ENCODE assay signal across 14 mouse cellular contexts in genomic region chr14:27846875-27847274, GRCm38 (mm10).
DNase-seq lines count a peak whose midpoint lies in the region; ATAC-seq and TF ChIP-seq lines count a peak whose summit lies in the region.
"Had no signal": no experiment of that assay in that cellular context is flagged by ENCODE, and none has a peak within 500 bp of the region (broad histone marks: within the 10 kb centered on the region; RNA-seq: fewer than 3 reads in every experiment).

No protein-coding gene starts in this region.

- no peaks in the 10 kb centered on the region for H3K27me3 ChIP-seq in forebrain, embryonic 14.5 days (replicated peaks; ENCODE audit: control insufficient read depth, insufficient read depth, low read length)
- H3K27me3 ChIP-seq in forebrain, embryonic 13.5 days, result no peaks in the 10 kb centered on the region
- no peaks in the 10 kb centered on the region for H3K27me3 ChIP-seq in lung, embryonic 14.5 days (ENCODE audit: insufficient read depth, low read length)
- H3K27me3 ChIP-seq: embryonic facial prominence, embryonic 15.5 days; heart, embryonic 13.5 days had no signal

- no peak overlapping the region for H3K4me3 ChIP-seq in forebrain, embryonic 14.5 days (ENCODE audit: low read depth, low read length)
- no peak overlapping the region for H3K4me3 ChIP-seq in forebrain, embryonic 13.5 days
- no peak overlapping the region for H3K4me3 ChIP-seq in lung, embryonic 14.5 days (ENCODE audit: low read depth, low read length)
- H3K4me3 ChIP-seq: embryonic facial prominence, embryonic 15.5 days; heart, embryonic 13.5 days had no signal

- 0 out of 2 replicates have a peak, but pooled peaks have one; percentile 46 for ATAC-seq in forebrain, embryonic 14.5 days
- ATAC-seq in forebrain, embryonic 13.5 days, result no peak
- peak; percentile 69; the same call in 1 of the 2 replicates for ATAC-seq in lung, embryonic 14.5 days (ENCODE audit: insufficient read depth)
- ATAC-seq: intestine, postnatal 0 days; midbrain, embryonic 16.5 days had no signal

- no peaks in the 10 kb centered on the region for H3K9me3 ChIP-seq in forebrain, embryonic 14.5 days (replicated peaks; ENCODE audit: control insufficient read depth, low read length)
- no peaks in the 10 kb centered on the region for H3K9me3 ChIP-seq in forebrain, embryonic 13.5 days (replicated peaks)
- H3K9me3 ChIP-seq in lung, embryonic 14.5 days (ENCODE audit: low read depth, low read length), result no peaks in the 10 kb centered on the region
- H3K9me3 ChIP-seq: embryonic facial prominence, embryonic 15.5 days; heart, embryonic 13.5 days had no signal

- DNase-seq in forebrain, embryonic 14.5 days (ENCODE audit: low spot score), result peak; percentile 25
- peak; percentile 28 for DNase-seq in lung, embryonic 14.5 days
- DNase-seq in lung, postnatal 4 days, result no peak
- peak; percentile 51 to 70 for DNase-seq in left cerebral cortex, adult 18-20 months (ENCODE audit: low spot score in 2 of 2)
- peak; percentile 65 to 75 for DNase-seq in right cerebral cortex, postnatal 36 days (ENCODE audit: low spot score in 2 of 2)
- DNase-seq in heart, adult 11 months, result no peak
- DNase-seq in heart, postnatal 4 days, result no peak
- DNase-seq: adrenal gland, postnatal 14 days; gastrocnemius, postnatal 14 days had no signal

- H3K9ac ChIP-seq in forebrain, embryonic 14.5 days (ENCODE audit: low read length), result no peak overlapping the region
- H3K9ac ChIP-seq in forebrain, embryonic 13.5 days, result no peak overlapping the region
- no peak overlapping the region for H3K9ac ChIP-seq in lung, embryonic 14.5 days
- H3K9ac ChIP-seq: embryonic facial prominence, embryonic 15.5 days; heart, embryonic 13.5 days had no signal

- no peak for TF ChIP-seq CTCF in lung, embryonic 14.5 days (IDR thresholded peaks at IDR 0.05; ENCODE audit: low read depth)

- no peaks in the 10 kb centered on the region for H3K36me3 ChIP-seq in forebrain, embryonic 14.5 days (ENCODE audit: control insufficient read depth, insufficient read depth, low read length)
- no peaks in the 10 kb centered on the region for H3K36me3 ChIP-seq in forebrain, embryonic 13.5 days (ENCODE audit: poor library complexity, severe bottlenecking)
- H3K36me3 ChIP-seq in lung, embryonic 14.5 days (ENCODE audit: insufficient read depth), result no peaks in the 10 kb centered on the region
- H3K36me3 ChIP-seq: embryonic facial prominence, embryonic 15.5 days; heart, embryonic 13.5 days had no signal

- H3K27ac ChIP-seq in forebrain, embryonic 14.5 days (ENCODE audit: low read depth, low read length), result no peak overlapping the region
- no peak overlapping the region for H3K27ac ChIP-seq in forebrain, embryonic 13.5 days
- H3K27ac ChIP-seq in lung, embryonic 14.5 days (ENCODE audit: low read depth), result no peak overlapping the region; the same call in 1 of the 2 replicates
- H3K27ac ChIP-seq: embryonic facial prominence, embryonic 15.5 days; heart, embryonic 13.5 days had no signal

- WGBS in forebrain, embryonic 14.5 days, result 68% methylated on average over 2 of the region's 2 CpGs
- WGBS in forebrain, embryonic 13.5 days, result 68% methylated on average over 2 of the region's 2 CpGs
- WGBS in lung, embryonic 14.5 days, result 57% methylated on average over 2 of the region's 2 CpGs

- no peaks in the 10 kb centered on the region for H3K4me1 ChIP-seq in forebrain, embryonic 14.5 days (ENCODE audit: control insufficient read depth, insufficient read depth, low read length)
- H3K4me1 ChIP-seq in forebrain, embryonic 13.5 days, result no peaks in the 10 kb centered on the region
- no peaks in the 10 kb centered on the region for H3K4me1 ChIP-seq in lung, embryonic 14.5 days (ENCODE audit: insufficient read depth)
- H3K4me1 ChIP-seq: heart, embryonic 13.5 days had no signal

- no peak overlapping the region for H3K4me2 ChIP-seq in forebrain, embryonic 14.5 days (ENCODE audit: low read length)
- H3K4me2 ChIP-seq in forebrain, embryonic 13.5 days, result no peak overlapping the region
- H3K4me2 ChIP-seq in lung, embryonic 14.5 days, result no peak overlapping the region
- H3K4me2 ChIP-seq: embryonic facial prominence, embryonic 15.5 days; heart, embryonic 13.5 days had no signal

Comparison
In these comparisons a context has a peak if more than half of its experiments do, and no peak if none do; other contexts are left out.
1. DNase-seq: peak in forebrain, embryonic 14.5 days (single experiment), lung, embryonic 14.5 days (single experiment), left cerebral cortex, adult 18-20 months (2 of 2) and right cerebral cortex, postnatal 36 days (2 of 2); none in lung, postnatal 4 days (0 of 2), heart, adult 11 months (single experiment) and heart, postnatal 4 days (single experiment).